Mouse (Mus musculus): ENCODE results near the gene Cracr2b. TPM values are rescaled to one million over a fixed set of nuclear protein-coding genes. Genes with fewer than 3 reads are reported as not detected.
A peak's percentile ranks its signal among the peaks of the same experiment; 100 is the strongest.

The Cracr2b gene
- total and polyA plus RNA-seq, 3 experiments = 0.73 to 6.9 TPM; not detected in 1

DNA sequence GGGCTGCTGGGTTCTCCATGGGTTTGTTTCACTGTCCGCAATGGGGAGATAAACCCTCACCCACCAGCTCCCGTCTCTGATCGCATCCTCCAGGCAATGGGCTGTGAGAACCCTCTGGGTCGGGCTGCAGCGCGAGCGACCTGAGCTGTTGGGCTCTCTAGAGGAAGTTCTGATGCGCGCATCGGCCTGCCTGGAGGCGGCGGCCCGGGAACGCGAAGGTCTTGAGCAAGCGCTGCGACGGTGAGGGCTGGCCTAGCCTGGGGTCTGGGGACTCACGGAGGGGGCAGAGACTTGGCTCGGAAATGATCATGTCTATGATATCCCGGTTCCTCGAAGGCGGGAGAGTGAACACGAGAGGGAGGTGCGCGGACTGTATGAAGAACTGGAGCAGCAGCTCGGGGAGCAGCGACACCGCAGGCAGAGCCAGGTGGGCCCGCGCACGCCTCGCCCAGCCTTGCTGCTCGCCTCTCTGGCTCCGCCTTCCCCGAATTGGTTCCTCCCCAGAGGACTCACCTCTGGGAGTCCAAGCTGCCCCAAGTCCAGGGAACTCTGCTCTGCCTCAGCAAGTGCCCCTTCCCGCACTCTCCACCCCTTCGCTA lies 3.8 kb downstream of the Cracr2b start:
- DNase-seq (ENCODE audit: low read depth, low spot score) = peak; percentile 45
- Histone ChIP-seq H3K4me1 (ENCODE audit: control insufficient read depth in 1 of 2, insufficient read depth in 2 of 2, low read length in 2 of 2) (peaks cover 5 to 25% of the 10 kb centered on the region in 2 experiments), H3K27me3 (ENCODE audit: control insufficient read depth in 1 of 2, insufficient read depth in 2 of 2, low read length in 2 of 2) (no peaks in the 10 kb centered on the region), H3K9me3 (replicated peaks; ENCODE audit: insufficient read depth, low read length) (no peaks in the 10 kb centered on the region), H3K27ac (ENCODE audit: control insufficient read depth, low read depth, low read length) (no peak overlapping the region), H3K9ac (ENCODE audit: control insufficient read depth, low read depth, low read length, poor library complexity, severe bottlenecking) (peak overlapping the region; percentile 45), H3K4me3 (ENCODE audit: control insufficient read depth in 1 of 2, insufficient read depth in 1 of 2, low read depth in 2 of 2, low read length in 2 of 2) (peak overlapping the region; percentile 25 to 29; a peak in 2 of 4 replicates), H3K79me2 (ENCODE audit: control insufficient read depth, insufficient read depth, low read length, poor library complexity) (peaks cover 6% of the 10 kb centered on the region), H3K36me3 (ENCODE audit: control insufficient read depth in 1 of 2, insufficient read depth in 2 of 2, low read length in 2 of 2) (peaks cover 0 to 8% of the 10 kb centered on the region in 2 experiments; a peak in 2 of 4 replicates)
- TF ChIP-seq USF2 (IDR thresholded peaks at IDR 0.05; ENCODE audit: borderline replicate concordance in 1 of 2, insufficient read depth in 1 of 2, low read depth in 1 of 2, low read length in 2 of 2) (no peak), NELFE (IDR thresholded peaks at IDR 0.05; ENCODE audit: low read depth, low read length) (no peak), MAFK (IDR thresholded peaks at IDR 0.05; ENCODE audit: borderline replicate concordance, low read depth, low read length) (no peak), UBTF (IDR thresholded peaks at IDR 0.05; ENCODE audit: borderline replicate concordance, insufficient read depth, low read depth, low read length) (no peak)

GRCm38 (mm10) chr7:141465388-141466044 lies 4.6 kb downstream of the Cracr2b start:
- no peaks in the 10 kb centered on the region for H3K9me3 ChIP-seq (replicated peaks; ENCODE audit: insufficient read depth, low read length)
- peak; percentile 68 for DNase-seq (ENCODE audit: low read depth, low spot score)
- peaks cover 0 to 9% of the 10 kb centered on the region in 2 experiments; a peak in 2 of 4 replicates for H3K36me3 ChIP-seq (ENCODE audit: control insufficient read depth in 1 of 2, insufficient read depth in 2 of 2, low read length in 2 of 2)
- H3K9ac ChIP-seq (ENCODE audit: control insufficient read depth, low read depth, low read length, poor library complexity, severe bottlenecking) = no peak overlapping the region
- H3K4me3 ChIP-seq (ENCODE audit: control insufficient read depth in 1 of 2, insufficient read depth in 1 of 2, low read depth in 2 of 2, low read length in 2 of 2) = 0 out of 4 replicates have a peak overlapping the region, but pooled peaks of 1 of the 2 experiments have one; percentile 13
- TF ChIP-seq MAZ (IDR thresholded peaks at IDR 0.05; ENCODE audit: low read depth, low read length) (no peak), TCF12 (IDR thresholded peaks at IDR 0.05; ENCODE audit: low read depth, low read length) (no peak), EP300 (IDR thresholded peaks at IDR 0.05; ENCODE audit: low read depth in 1 of 2, low read length in 2 of 2) (peak in 1 of 2 experiments; percentile 25; a peak in 1 of 4 replicates), NRF1 (IDR thresholded peaks at IDR 0.05; ENCODE audit: insufficient read depth, low read depth, low read length, poor library complexity, severe bottlenecking) (no peak)
- H3K79me2 ChIP-seq (ENCODE audit: control insufficient read depth, insufficient read depth, low read length, poor library complexity) = peaks cover 9% of the 10 kb centered on the region
- H3K4me1 ChIP-seq (ENCODE audit: control insufficient read depth in 1 of 2, insufficient read depth in 2 of 2, low read length in 2 of 2) = peaks cover 5 to 25% of the 10 kb centered on the region in 2 experiments
- H3K27me3 ChIP-seq (ENCODE audit: control insufficient read depth in 1 of 2, insufficient read depth in 2 of 2, low read length in 2 of 2) = no peaks in the 10 kb centered on the region
- H3K27ac ChIP-seq (ENCODE audit: control insufficient read depth, low read depth, low read length) = no peak overlapping the region

GRCm38 (mm10) chr7:141466045-141466394 lies 5.1 kb downstream of the Cracr2b start:
- H3K4me3 ChIP-seq (ENCODE audit: control insufficient read depth in 1 of 2, insufficient read depth in 1 of 2, low read depth in 2 of 2, low read length in 2 of 2) = no peak overlapping the region
- H3K4me1 ChIP-seq (ENCODE audit: control insufficient read depth in 1 of 2, insufficient read depth in 2 of 2, low read length in 2 of 2) = peaks cover 5 to 25% of the 10 kb centered on the region in 2 experiments
- no peaks in the 10 kb centered on the region for H3K27me3 ChIP-seq (ENCODE audit: control insufficient read depth in 1 of 2, insufficient read depth in 2 of 2, low read length in 2 of 2)
- TF ChIP-seq E2F4 (IDR thresholded peaks at IDR 0.05; ENCODE audit: borderline replicate concordance, low read depth, low read length) (no peak), SMC3 (IDR thresholded peaks at IDR 0.05; ENCODE audit: low read depth, low read length) (no peak), MEF2A (IDR thresholded peaks at IDR 0.05; ENCODE audit: extremely low read depth, insufficient replicate concordance, low read depth, low read length, poor library complexity, severe bottlenecking) (no peak), TCF12 (IDR thresholded peaks at IDR 0.05; ENCODE audit: low read depth, low read length) (no peak), POLR2AphosphoS5 (IDR thresholded peaks at IDR 0.05; ENCODE audit: borderline replicate concordance, low read depth, low read length) (no peak), USF2 (IDR thresholded peaks at IDR 0.05; ENCODE audit: borderline replicate concordance in 1 of 2, insufficient read depth in 1 of 2, low read depth in 1 of 2, low read length in 2 of 2) (no peak), MYC (IDR thresholded peaks at IDR 0.05; ENCODE audit: low read depth, low read length) (no peak), ETS1 (IDR thresholded peaks at IDR 0.05; ENCODE audit: low read depth, low read length) (no peak), ZMIZ1 (IDR thresholded peaks at IDR 0.05; ENCODE audit: low read depth, low read length) (no peak), POLR2AphosphoS2 (IDR thresholded peaks at IDR 0.05; ENCODE audit: low read length) (no peak), RCOR1 (IDR thresholded peaks at IDR 0.05; ENCODE audit: low read depth, low read length) (no peak), TBP (IDR thresholded peaks at IDR 0.05; ENCODE audit: low read depth, low read length) (no peak), GATA1 (IDR thresholded peaks at IDR 0.05; ENCODE audit: low read depth, low read length) (no peak), ZKSCAN1 (IDR thresholded peaks at IDR 0.05; ENCODE audit: low read depth, low read length) (no peak), MYB (IDR thresholded peaks at IDR 0.05; ENCODE audit: low read depth, low read length) (no peak), CHD2 (IDR thresholded peaks at IDR 0.05; ENCODE audit: low read length) (no peak), CTCF (IDR thresholded peaks at IDR 0.05 in 2 of 3, conservative IDR thresholded peaks at IDR 0.05 in 1 of 3; ENCODE audit: control insufficient read depth in 1 of 3, insufficient read depth in 1 of 3, low read depth in 2 of 3, low read length in 3 of 3, poor library complexity in 1 of 3, severe bottlenecking in 1 of 3) (no peak)

More at GRCm38 (mm10) chr7:141466045-141466394, 5.1 kb downstream of the Cracr2b start:
- DNase-seq (ENCODE audit: low read depth, low spot score) = no peak
- Histone ChIP-seq H3K9ac (ENCODE audit: control insufficient read depth, low read depth, low read length, poor library complexity, severe bottlenecking) (no peak overlapping the region), H3K36me3 (ENCODE audit: control insufficient read depth in 1 of 2, insufficient read depth in 2 of 2, low read length in 2 of 2) (peaks cover 0 to 9% of the 10 kb centered on the region in 2 experiments; a peak in 2 of 4 replicates), H3K79me2 (ENCODE audit: control insufficient read depth, insufficient read depth, low read length, poor library complexity) (peaks cover 9% of the 10 kb centered on the region), H3K9me3 (replicated peaks; ENCODE audit: insufficient read depth, low read length) (no peaks in the 10 kb centered on the region), H3K27ac (ENCODE audit: control insufficient read depth, low read depth, low read length) (no peak overlapping the region)
